Mouse (Mus musculus) limb, embryonic 11.5 days (tissue): ENCODE measurements around the gene H1foo. TPM values are rescaled to one million over a fixed set of nuclear protein-coding genes. Genes with fewer than 3 reads are reported as not detected.

Source experiments
- ATAC-seq: fragments of 200-750 bp; cut with Nextera tagmentation; 2 replicates; pipeline ENCODE4 v1.8.0; 2017; ENCODE audit warnings: low read depth; ENCODE audit not compliant: insufficient number of reproducible peaks, low FRiP score, low TSS enrichment
- DNase-seq: peaks from one replicate; pipeline ENCODE4 v3.0.0-alpha.2; 2015; ENCODE audit warnings: low spot score
- H3K27ac ChIP-seq: fragments of 300-500 bp; sonication (generic); replicated peaks from 2 replicates; pipeline ENCODE4 v1.5.1; 2014; ENCODE audit warnings: low read depth, mild to moderate bottlenecking, low read length
- H3K27me3 ChIP-seq: fragments of 300-500 bp; sonication (generic); 2 replicates; pipeline ENCODE4 v1.6.1; 2014; ENCODE audit warnings: mild to moderate bottlenecking, low read length, mixed read lengths; ENCODE audit not compliant: control insufficient read depth, insufficient read depth
- H3K36me3 ChIP-seq: fragments of 300-500 bp; sonication (generic); 2 replicates; pipeline ENCODE4 v1.6.1; 2014; ENCODE audit warnings: mild to moderate bottlenecking, low read length, moderate library complexity, mixed read lengths; ENCODE audit not compliant: control insufficient read depth, insufficient read depth
- H3K4me1 ChIP-seq: fragments of 300-500 bp; sonication (generic); 2 replicates; pipeline ENCODE4 v1.6.1; 2014; ENCODE audit warnings: low read length, mixed read lengths; ENCODE audit not compliant: control insufficient read depth, insufficient read depth
- H3K4me2 ChIP-seq: fragments of 300-500 bp; sonication (generic); 2 replicates; pipeline ENCODE4 v1.6.1; 2014; ENCODE audit warnings: low read depth, mild to moderate bottlenecking, moderate library complexity; ENCODE audit not compliant: severe bottlenecking
- H3K4me3 ChIP-seq: fragments of 300-500 bp; sonication (generic); 2 replicates; pipeline ENCODE4 v1.5.1; 2014; ENCODE audit warnings: low read depth, low read length
- H3K9ac ChIP-seq: fragments of 300-500 bp; sonication (generic); 2 replicates; pipeline ENCODE4 v1.6.1; 2014; ENCODE audit warnings: mild to moderate bottlenecking, low read length
- H3K9me3 ChIP-seq: fragments of 300-500 bp; sonication (generic); 2 replicates; pipeline ENCODE4 v1.6.1; 2016; ENCODE audit warnings: low read length; ENCODE audit not compliant: control insufficient read depth
- whole genome bisulfite sequencing: fragments of 180-500 bp; shearing (Covaris S2); extraction: QIAGEN DNeasy Blood & Tissue Kit; methylation state at CpG from one replicate; pipeline ENCODE4 v1.1.7; 2014; 5-methylcytosine and 5-hydroxymethylcytosine counted together
- polyA plus RNA-seq: library from polyadenylated mRNA; unstranded; fragments of >200 nt; fragmentation: Nextera tagmentation; extraction: Ambion mirVana; gene quantifications from 2 replicates; pipeline ENCODE4 v1.2.1, GENCODE M21; 2014

H1foo gene
- polyA plus RNA-seq, 1 experiment from 2014 or later: not detected

- no peaks in the 10 kb centered on the region for H3K9me3 ChIP-seq
- 71% methylated on average over 5 of the region's 5 CpGs for WGBS
- H3K36me3 ChIP-seq: no peaks in the 10 kb centered on the region
- ATAC-seq (no peak), DNase-seq (no peak)
- peaks cover 41% of the 10 kb centered on the region for H3K4me1 ChIP-seq
- H3K4me3 ChIP-seq: no peak overlapping the region
- H3K4me2 ChIP-seq: no peak overlapping the region
- no peak overlapping the region for H3K27ac ChIP-seq
- H3K9ac ChIP-seq: no peak overlapping the region
- peaks cover 21% of the 10 kb centered on the region for H3K27me3 ChIP-seq
Observed at GRCm38 (mm10) chr6:115989032-115989431, 44.3 kb downstream of the H1foo start.

GRCm38 (mm10) chr6:115989607-115990006 lies 44.9 kb downstream of the H1foo start:
- Histone ChIP-seq H3K4me1 (peaks cover 46% of the 10 kb centered on the region), H3K27ac (no peak overlapping the region), H3K9ac (no peak overlapping the region), H3K27me3 (peaks cover 25% of the 10 kb centered on the region), H3K9me3 (no peaks in the 10 kb centered on the region), H3K4me3 (no peak overlapping the region), H3K4me2 (0 out of 2 replicates have a peak overlapping the region, but pooled peaks have one; percentile 4), H3K36me3 (no peaks in the 10 kb centered on the region)
- ATAC-seq: no peak
- DNase-seq: no peak
- WGBS: 80% methylated on average over 4 of the region's 4 CpGs

- no peak overlapping the region for H3K9ac ChIP-seq
- 83% methylated on average over 3 of the region's 3 CpGs for WGBS
Observed at GRCm38 (mm10) chr6:115990056-115990455, 45.3 kb downstream of the H1foo start.

GRCm38 (mm10) chr6:115990479-115990878 lies 45.7 kb downstream of the H1foo start:
- Histone ChIP-seq H3K4me3 (0 out of 2 replicates have a peak overlapping the region, but pooled peaks have one; percentile 10), H3K4me2 (no peak overlapping the region), H3K27ac (no peak overlapping the region), H3K27me3 (peaks cover 25% of the 10 kb centered on the region), H3K36me3 (no peaks in the 10 kb centered on the region), H3K4me1 (peaks cover 38% of the 10 kb centered on the region), H3K9me3 (no peaks in the 10 kb centered on the region), H3K9ac (no peak overlapping the region)
- 89% methylated on average over 9 of the region's 9 CpGs for WGBS
- DNase-seq (no peak), ATAC-seq (no peak)

More at GRCm38 (mm10) chr6:115990056-115990455, 45.3 kb downstream of the H1foo start:
- DNase-seq: no peak
- Histone ChIP-seq H3K9me3 (no peaks in the 10 kb centered on the region), H3K4me2 (0 out of 2 replicates have a peak overlapping the region, but pooled peaks have one; percentile 4), H3K27me3 (peaks cover 25% of the 10 kb centered on the region), H3K4me1 (peaks cover 42% of the 10 kb centered on the region), H3K36me3 (no peaks in the 10 kb centered on the region), H3K27ac (no peak overlapping the region), H3K4me3 (no peak overlapping the region)
- ATAC-seq: no peak

GRCm38 (mm10) chr6:115991108-115991880 lies 46.6 kb downstream of the H1foo start:
- no peak overlapping the region for H3K27ac ChIP-seq
- peaks cover 25% of the 10 kb centered on the region for H3K27me3 ChIP-seq
- H3K4me2 ChIP-seq: 0 out of 2 replicates have a peak overlapping the region, but pooled peaks have one; percentile 3
- H3K36me3 ChIP-seq: no peaks in the 10 kb centered on the region
- no peak for DNase-seq
- peak overlapping the region; percentile 47; the same call in 1 of the 2 replicates for H3K9ac ChIP-seq
- ATAC-seq: no peak
- peaks cover 36% of the 10 kb centered on the region for H3K4me1 ChIP-seq
- peak overlapping the region; percentile 15 for H3K4me3 ChIP-seq
- no peaks in the 10 kb centered on the region for H3K9me3 ChIP-seq
- 26% methylated on average over 13 of the region's 13 CpGs for WGBS

- 31% methylated on average over 10 of the region's 10 CpGs for WGBS
Observed at GRCm38 (mm10) chr6:115991881-115992620, 47.3 kb downstream of the H1foo start.

GRCm38 (mm10) chr6:115992981-115993380 lies 48.2 kb downstream of the H1foo start:
- H3K27ac ChIP-seq: no peak overlapping the region; the same call in 1 of the 2 replicates
- no peak overlapping the region; the same call in 1 of the 2 replicates for H3K4me2 ChIP-seq
- H3K9ac ChIP-seq: no peak overlapping the region; the same call in 1 of the 2 replicates
- ATAC-seq: no peak
- WGBS: 40% methylated on average over 6 of the region's 6 CpGs
- peaks cover 25% of the 10 kb centered on the region for H3K27me3 ChIP-seq
- no peaks in the 10 kb centered on the region for H3K9me3 ChIP-seq
- DNase-seq: no peak
- H3K36me3 ChIP-seq: no peaks in the 10 kb centered on the region
- H3K4me3 ChIP-seq: peak overlapping the region; percentile 43
- H3K4me1 ChIP-seq: peaks cover 31% of the 10 kb centered on the region

More at GRCm38 (mm10) chr6:115991881-115992620, 47.3 kb downstream of the H1foo start:
- H3K4me1 ChIP-seq: peaks cover 29% of the 10 kb centered on the region; the same call in 1 of the 2 replicates
- 0 out of 2 replicates have a peak overlapping the region, but pooled peaks have one; percentile 3 for H3K4me2 ChIP-seq
- H3K4me3 ChIP-seq: peak overlapping the region; percentile 15
- H3K36me3 ChIP-seq: no peaks in the 10 kb centered on the region
- H3K9me3 ChIP-seq: no peaks in the 10 kb centered on the region
- peak overlapping the region; percentile 47; the same call in 1 of the 2 replicates for H3K9ac ChIP-seq
- DNase-seq (no peak), ATAC-seq (no peak)
- H3K27ac ChIP-seq: no peak overlapping the region
- H3K27me3 ChIP-seq: peaks cover 25% of the 10 kb centered on the region

GRCm38 (mm10) chr6:115993463-115994145 lies 48.9 kb downstream of the H1foo start:
- H3K27me3 ChIP-seq: peaks cover 25% of the 10 kb centered on the region
- H3K4me3 ChIP-seq: peak overlapping the region; percentile 43
- H3K4me2 ChIP-seq: peak overlapping the region; percentile 85
- no peak for ATAC-seq
- peaks cover 31% of the 10 kb centered on the region for H3K4me1 ChIP-seq
- H3K36me3 ChIP-seq: no peaks in the 10 kb centered on the region
- H3K9me3 ChIP-seq: no peaks in the 10 kb centered on the region
- peak overlapping the region; percentile 41 for H3K9ac ChIP-seq
- 3% methylated on average over 86 of the region's 86 CpGs for WGBS
- no peak for DNase-seq
- H3K27ac ChIP-seq: no peak overlapping the region; the same call in 1 of the 2 replicates
